Mouse (Mus musculus): Measurements from ENCODE around the gene Hsd17b13.
A peak's percentile ranks its signal among the peaks of the same experiment; 100 is the strongest.

DNA sequence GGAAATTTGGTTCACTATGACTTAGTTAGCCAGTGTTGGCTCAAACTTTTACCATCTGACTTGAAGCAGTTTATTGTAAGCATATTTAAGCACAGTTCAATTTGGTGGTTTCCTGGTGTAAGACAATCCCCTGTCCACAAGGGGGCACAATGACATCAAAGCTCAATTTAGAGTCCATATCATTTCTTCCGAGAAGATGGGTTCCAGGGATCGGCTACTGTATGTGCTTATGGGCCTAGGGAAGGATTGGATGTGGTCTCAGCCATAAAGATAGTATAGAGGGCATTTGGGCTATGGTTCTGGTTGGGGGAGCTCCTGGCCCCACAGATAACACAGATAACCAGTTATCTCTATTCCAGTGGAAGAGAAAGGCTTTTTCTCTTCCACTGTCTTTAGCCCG is 18.0 kb upstream of the Hsd17b13 start:
- TF ChIP-seq CTCF (IDR thresholded peaks at IDR 0.05): peak; percentile 75
- TF ChIP-seq EP300 (IDR thresholded peaks at IDR 0.05): no peak
